Mouse (Mus musculus): ENCODE data around the gene Vmn2r90.

- no peak for TF ChIP-seq CTCF (IDR thresholded peaks at IDR 0.05; ENCODE audit: low read depth)
- TF ChIP-seq EP300 (IDR thresholded peaks at IDR 0.05; ENCODE audit: low read depth), result no peak
These were observed 48.3 kb upstream of the Vmn2r90 start for GRCm38 (mm10) chr17:17654997-17655828.

Measured in liver, postnatal 0 days (tissue).